Mouse (Mus musculus): ENCODE measurements around the gene A930018P22Rik.

- TF ChIP-seq POLR2A (IDR thresholded peaks at IDR 0.05; ENCODE audit: borderline replicate concordance, extremely low read depth, insufficient read depth, insufficient read length, poor library complexity, severe bottlenecking) = no peak
- no peak for TF ChIP-seq CTCF (IDR thresholded peaks at IDR 0.05; ENCODE audit: borderline replicate concordance, extremely low read depth, insufficient read depth, insufficient read length)
Measured at GRCm38 (mm10) chr2:104122505-104123378, at the start of gene A930018P22Rik.

Data from brain, embryonic 14.5 days (tissue).